Mouse (Mus musculus): ENCODE data around the gene Fgf4. TPM values are rescaled to one million over a fixed set of nuclear protein-coding genes. Genes with fewer than 3 reads are reported as not detected.
A peak's percentile ranks its signal among the peaks of the same experiment; 100 is the strongest.
"Not testable (repeated sequence)": the region's sequence is repeated elsewhere in the genome, so short reads cannot be mapped to it uniquely, and the experiment has no call there.

Gene Fgf4
- total RNA-seq, 2 experiments from 2014 or later: not detected

GRCm38 (mm10) chr7:144905514-144905913, 58.3 kb downstream of the Fgf4 start:
- DNase-seq (ENCODE audit: low spot score in 2 of 2); intact Hi-C loops (cut with DNase I): not testable (repeated sequence)

GRCm38 (mm10) chr7:144906708-144907397, 59.7 kb downstream of the Fgf4 start:
- intact Hi-C loops (cut with DNase I): no loop called here
- peak; percentile 42 to 63 for DNase-seq (ENCODE audit: low spot score in 2 of 2)

- DNase-seq (ENCODE audit: low spot score in 2 of 2): no peak
- intact Hi-C loops (cut with DNase I): no loop called here
Observed at GRCm38 (mm10) chr7:144907793-144908192, 60.6 kb downstream of the Fgf4 start.

- intact Hi-C loops (cut with DNase I): no loop called here
Observed at GRCm38 (mm10) chr7:144908705-144909104, 61.5 kb downstream of the Fgf4 start.

GRCm38 (mm10) chr7:144911121-144911520, 64.0 kb downstream of the Fgf4 start:
- intact Hi-C loops (cut with DNase I): no loop called here
- DNase-seq (ENCODE audit: low spot score in 2 of 2): no peak

More at GRCm38 (mm10) chr7:144908705-144909104, 61.5 kb downstream of the Fgf4 start:
- DNase-seq (ENCODE audit: low spot score in 2 of 2): no peak

- intact Hi-C loops (cut with DNase I): no loop called here
- DNase-seq (ENCODE audit: low spot score in 2 of 2): no peak
Observed at GRCm38 (mm10) chr7:144912897-144913296, 65.7 kb downstream of the Fgf4 start.

GRCm38 (mm10) chr7:144914296-144914947, 67.3 kb downstream of the Fgf4 start:
- DNase-seq (ENCODE audit: low spot score in 2 of 2): peak; percentile 69 to 84
- intact Hi-C loops (cut with DNase I): no loop called here

Other genes with a start within 250 kb of the Fgf4 start
- 1 to 10 TPM; 2.9 to 3.3 TPM for gene Ano1, start 95.4 kb upstream of the Fgf4 start, total RNA-seq (2021)
- gene Fgf3, start 9.3 kb upstream of the Fgf4 start, total RNA-seq (2021): under 1 TPM; 0.49 to 0.77 TPM
- not detected for gene Fgf15, start 49.2 kb downstream of the Fgf4 start, total RNA-seq (2021)
- gene LTO1, start 67.7 kb downstream of the Fgf4 start, total RNA-seq (2021): 10 to 100 TPM; 23.7 to 32.4 TPM
- gene Ccnd1, start 92.6 kb downstream of the Fgf4 start, total RNA-seq (2021): 10 to 100 TPM; 41.8 to 55.4 TPM